In the genomic region with DNA sequence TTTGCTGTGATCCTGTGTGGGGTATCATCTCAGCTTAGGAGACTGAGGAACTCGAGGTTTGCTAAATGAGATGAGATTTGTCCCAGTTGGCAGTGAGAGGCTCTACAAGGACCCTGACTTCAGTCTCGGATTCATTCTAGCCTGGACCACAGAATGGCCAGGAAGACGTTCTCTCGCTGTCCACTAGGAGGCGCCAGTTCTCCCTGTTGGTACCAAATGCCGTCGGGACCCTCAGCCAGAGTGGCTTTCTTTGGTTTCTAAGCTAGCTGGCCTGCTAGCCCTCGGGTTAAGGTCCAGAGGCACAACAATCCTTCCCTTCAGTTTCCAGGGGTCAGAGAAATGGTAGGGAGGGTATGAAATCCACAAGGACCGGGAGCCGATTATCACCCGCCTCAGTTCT, we compare ENCODE assay signal across 9 mouse cellular contexts. TPM values are rescaled to one million over a fixed set of nuclear protein-coding genes. Genes with fewer than 3 reads are reported as not detected.
DNase-seq lines count a peak whose midpoint lies in the region; ATAC-seq and TF ChIP-seq lines count a peak whose summit lies in the region.
"Had no signal": no experiment of that assay in that cellular context is flagged by ENCODE, and none has a peak within 500 bp of the region (broad histone marks: within the 10 kb centered on the region; RNA-seq: fewer than 3 reads in every experiment).

No protein-coding gene starts in this region.

- H3K4me1 ChIP-seq in kidney, postnatal 0 days (replicated peaks; ENCODE audit: insufficient read depth, low read length): no peaks in the 10 kb centered on the region
- H3K4me1 ChIP-seq in heart, embryonic 15.5 days (replicated peaks): peaks cover 17% of the 10 kb centered on the region
- H3K4me1 ChIP-seq in neural tube, embryonic 12.5 days: peaks cover 15% of the 10 kb centered on the region

- ATAC-seq in kidney, postnatal 0 days (replicated peaks; ENCODE audit: low FRiP score, low read depth): no peak
- no peak for ATAC-seq in heart, embryonic 15.5 days (replicated peaks; ENCODE audit: insufficient number of reproducible peaks, insufficient read depth, low FRiP score, low read depth)
- 0 out of 2 replicates have a peak, but pooled peaks have one; percentile 32 for ATAC-seq in neural tube, embryonic 12.5 days (ENCODE audit: low FRiP score, low read depth)
- no peak for ATAC-seq in megakaryocyte, adult 5-6 weeks (ENCODE audit: poor library complexity, severe bottlenecking)

- TF ChIP-seq CTCF in kidney, postnatal 0 days (IDR thresholded peaks at IDR 0.05; ENCODE audit: low read depth): peak; percentile 87

- DNase-seq in kidney, postnatal 0 days (ENCODE audit: low spot score): peak; percentile 76
- DNase-seq in kidney, adult 11 months: no peak
- DNase-seq in ZHBTc4 (ENCODE audit: low read depth, low spot score): peak; percentile 74
- DNase-seq in embryo, embryonic 10 days (ENCODE audit: low spot score): peak; percentile 91
- DNase-seq in left cerebral cortex, postnatal 4 days: peak; percentile 83

- intact Hi-C loops in left cerebral cortex, postnatal 4 days (cut with DNase I): loop anchor here (5.0 kb wide), 1 partner anchor 51 kb away; no protein-coding TSS in a partner anchor

- no peaks in the 10 kb centered on the region for H3K9me3 ChIP-seq in kidney, postnatal 0 days (replicated peaks; ENCODE audit: low read length)
- H3K9me3 ChIP-seq in heart, embryonic 15.5 days (replicated peaks): no peaks in the 10 kb centered on the region
- H3K9me3 ChIP-seq in neural tube, embryonic 12.5 days: no peaks in the 10 kb centered on the region
- H3K9me3 ChIP-seq: neural tube, embryonic 13.5 days had no signal

- H3K4me3 ChIP-seq in kidney, postnatal 0 days (replicated peaks; ENCODE audit: low read depth, low read length): no peak overlapping the region
- no peak overlapping the region for H3K4me3 ChIP-seq in heart, embryonic 15.5 days
- no peak overlapping the region for H3K4me3 ChIP-seq in neural tube, embryonic 12.5 days
- H3K4me3 ChIP-seq: neural tube, embryonic 13.5 days had no signal

- H3K27ac ChIP-seq in kidney, postnatal 0 days: no peak overlapping the region
- H3K27ac ChIP-seq in heart, embryonic 15.5 days: peak overlapping the region; percentile 90
- H3K27ac ChIP-seq in neural tube, embryonic 12.5 days: no peak overlapping the region

- H3K27me3 ChIP-seq in kidney, postnatal 0 days (ENCODE audit: insufficient read depth, low read length): 0 out of 2 replicates have a peak, but pooled peaks cover 3% of the 10 kb centered on the region
- H3K27me3 ChIP-seq in heart, embryonic 15.5 days: peaks cover 50% of the 10 kb centered on the region
- H3K27me3 ChIP-seq in neural tube, embryonic 12.5 days (replicated peaks): peaks cover 9% of the 10 kb centered on the region

- H3K9ac ChIP-seq in kidney, postnatal 0 days (ENCODE audit: low read depth, low read length): no peak overlapping the region
- H3K9ac ChIP-seq in heart, embryonic 15.5 days: no peak overlapping the region
- H3K9ac ChIP-seq in neural tube, embryonic 12.5 days: no peak overlapping the region
- H3K9ac ChIP-seq: neural tube, embryonic 13.5 days had no signal

- no peak overlapping the region for H3K4me2 ChIP-seq in kidney, postnatal 0 days (ENCODE audit: low read length)
- H3K4me2 ChIP-seq in heart, embryonic 15.5 days: no peak overlapping the region
- no peak overlapping the region for H3K4me2 ChIP-seq in neural tube, embryonic 12.5 days (replicated peaks)
- H3K4me2 ChIP-seq: neural tube, embryonic 13.5 days had no signal

- H3K36me3 ChIP-seq in kidney, postnatal 0 days (ENCODE audit: insufficient read depth, low read length): no peaks in the 10 kb centered on the region
- H3K36me3 ChIP-seq in heart, embryonic 15.5 days: no peaks in the 10 kb centered on the region
- no peaks in the 10 kb centered on the region for H3K36me3 ChIP-seq in neural tube, embryonic 12.5 days
- H3K36me3 ChIP-seq: neural tube, embryonic 13.5 days had no signal

- 18% methylated on average over 11 of the region's 11 CpGs for WGBS in kidney, postnatal 0 days
- 18% methylated on average over 11 of the region's 11 CpGs for WGBS in heart, embryonic 15.5 days
- 18% methylated on average over 11 of the region's 11 CpGs for WGBS in neural tube, embryonic 12.5 days

RNA-seq across cellular contexts. Expression of a gene that starts 36.5 kb away (rescaled TPM):
- 2.0 and 2.2 TPM in 2 replicates for polyA plus RNA-seq in kidney, postnatal 0 days (2015; fragmentation: Nextera tagmentation; extraction: Ambion mirVana)
- 0.88 and 1.5 TPM in 2 replicates for polyA plus RNA-seq in heart, embryonic 15.5 days (2015; fragmentation: Nextera tagmentation; extraction: Ambion mirVana)
- total RNA-seq in left cerebral cortex, postnatal 4 days (2021): 10 to 100 TPM; 44.1 to 44.6 TPM
- 4.9 and 5.0 TPM in 2 replicates for polyA plus RNA-seq in neural tube, embryonic 12.5 days (2016; fragmentation: Nextera tagmentation; extraction: Ambion mirVana)
- total RNA-seq in megakaryocyte, adult 5-6 weeks (2015): not detected in 2 replicates
- not detected in 2 replicates for total RNA-seq in megakaryocyte, adult 5-6 weeks (2017)

RNA-seq across cellular contexts. Expression of a gene that starts 47.7 kb away (rescaled TPM):
- polyA plus RNA-seq in kidney, postnatal 0 days (2015; fragmentation: Nextera tagmentation; extraction: Ambion mirVana): 1.2 and 1.7 TPM in 2 replicates
- polyA plus RNA-seq in heart, embryonic 15.5 days (2015; fragmentation: Nextera tagmentation; extraction: Ambion mirVana): 0.48 and 0.94 TPM in 2 replicates
- 100 to 1,000 TPM; 209 to 213 TPM for total RNA-seq in left cerebral cortex, postnatal 4 days (2021)
- 4.8 and 5.4 TPM in 2 replicates for polyA plus RNA-seq in neural tube, embryonic 12.5 days (2016; fragmentation: Nextera tagmentation; extraction: Ambion mirVana)
- total RNA-seq in megakaryocyte, adult 5-6 weeks (2015): not detected in 2 replicates
- total RNA-seq in megakaryocyte, adult 5-6 weeks (2017): not detected in 2 replicates
